Mouse (Mus musculus) MEL (cell line): ENCODE measurements at regions not wholly inside any gene's neighbourhood (a gene's known extent, or its start where the extent isn't known, plus 50 kb on each side); places are given as distances from the start of the nearest gene placed in this dataset.

Source experiments
- DNase-seq: peaks from one replicate; pipeline ENCODE4 v3.0.0; 2011; ENCODE audit warnings: low read depth, low spot score
- H3K27ac ChIP-seq: 2 replicates; pipeline ENCODE4 v1.5.1; 2012; ENCODE audit warnings: low read depth, mild to moderate bottlenecking, control low read depth, low read length, moderate library complexity; ENCODE audit not compliant: control insufficient read depth
- H3K27me3 ChIP-seq, 2 experiments: fragments of 150-350 bp in 1 of 2; sonication (generic) in 1 of 2; 2 replicates each; pipeline ENCODE4 v1.6.1; 2012; ENCODE audit warnings: low read length in 2 of 2, mild to moderate bottlenecking in 2 of 2, improper control_type of control experiment in 1 of 2, moderate library complexity in 1 of 2; ENCODE audit not compliant: insufficient read depth in 2 of 2, control insufficient read depth in 1 of 2
- H3K36me3 ChIP-seq, 2 experiments: 2 replicates each; pipeline ENCODE4 v1.6.1; 2012 to 2014; ENCODE audit warnings: low read length in 2 of 2, improper control_type of control experiment in 1 of 2, inconsistent platforms in 1 of 2, mild to moderate bottlenecking in 1 of 2; ENCODE audit not compliant: insufficient read depth in 2 of 2, control insufficient read depth in 1 of 2
- H3K4me1 ChIP-seq, 2 experiments: fragments of 150-350 bp in 1 of 2; sonication (generic) in 1 of 2; 2 replicates each; pipeline ENCODE4 v1.6.1; 2012; ENCODE audit warnings: low read length in 2 of 2, improper control_type of control experiment in 1 of 2, mild to moderate bottlenecking in 1 of 2; ENCODE audit not compliant: insufficient read depth in 2 of 2, control insufficient read depth in 1 of 2
- H3K4me3 ChIP-seq, 2 experiments: fragments of 150-350 bp in 1 of 2; sonication (generic) in 1 of 2; 2 replicates each; pipeline ENCODE4 v1.5.1; 2012; ENCODE audit warnings: low read depth in 2 of 2, low read length in 2 of 2, mild to moderate bottlenecking in 2 of 2, moderate library complexity in 2 of 2, control low read depth in 1 of 2, improper control_type of control experiment in 1 of 2; ENCODE audit not compliant: control insufficient read depth in 1 of 2, insufficient read depth in 1 of 2
- H3K79me2 ChIP-seq: 2 replicates; pipeline ENCODE4 v1.6.1; 2012; ENCODE audit warnings: mild to moderate bottlenecking, low read length, moderate library complexity; ENCODE audit not compliant: control insufficient read depth, poor library complexity, insufficient read depth
- H3K9ac ChIP-seq: 2 replicates; pipeline ENCODE4 v1.6.1; 2012; ENCODE audit warnings: low read depth, mild to moderate bottlenecking, control low read depth, low read length, moderate library complexity; ENCODE audit not compliant: control insufficient read depth, poor library complexity, severe bottlenecking
- H3K9me3 ChIP-seq: fragments of 150-350 bp; sonication (generic); replicated peaks from 2 replicates; pipeline ENCODE4 v1.6.1; 2012; ENCODE audit warnings: mild to moderate bottlenecking, low read length, improper control_type of control experiment, moderate library complexity; ENCODE audit not compliant: insufficient read depth
- CHD1 ChIP-seq: IDR thresholded peaks from 2 replicates; pipeline ENCODE4 v1.6.1; 2012; ENCODE audit warnings: low read depth, mild to moderate bottlenecking, inconsistent platforms, low read length, improper control_type of control experiment
- ETS1 ChIP-seq: IDR thresholded peaks from 2 replicates; pipeline ENCODE4 v1.6.1; 2012; ENCODE audit warnings: low read depth, mild to moderate bottlenecking, inconsistent platforms, low read length, improper control_type of control experiment, moderate library complexity
- GABPA ChIP-seq: IDR thresholded peaks from 2 replicates; pipeline ENCODE4 v1.6.1; 2012; ENCODE audit warnings: low read depth, mild to moderate bottlenecking, inconsistent platforms, low read length, improper control_type of control experiment, moderate library complexity
- KAT2A ChIP-seq: conservative IDR thresholded peaks from 2 replicates; pipeline ENCODE4 v1.6.1; 2012; ENCODE audit warnings: low read depth, low read length, improper control_type of control experiment, inconsistent platforms
- MEF2A ChIP-seq: IDR thresholded peaks from 2 replicates; pipeline ENCODE4 v1.6.1; 2014; ENCODE audit warnings: low read depth, mild to moderate bottlenecking, inconsistent platforms, low read length, improper control_type of control experiment; ENCODE audit not compliant: poor library complexity, insufficient replicate concordance, severe bottlenecking; ENCODE audit errors: extremely low read depth
- MXI1 ChIP-seq: IDR thresholded peaks from 2 replicates; pipeline ENCODE4 v1.6.1; 2011; ENCODE audit warnings: mild to moderate bottlenecking, low read depth, low read length, improper control_type of control experiment
- MYB ChIP-seq: IDR thresholded peaks from 2 replicates; pipeline ENCODE4 v1.6.1; 2011; ENCODE audit warnings: mild to moderate bottlenecking, low read depth, low read length, improper control_type of control experiment
- NELFE ChIP-seq: IDR thresholded peaks from 2 replicates; pipeline ENCODE4 v1.6.1; 2011; ENCODE audit warnings: low read depth, low read length, improper control_type of control experiment
- NRF1 ChIP-seq: IDR thresholded peaks from 2 replicates; pipeline ENCODE4 v1.6.1; 2014; ENCODE audit warnings: low read depth, mild to moderate bottlenecking, inconsistent platforms, low read length, improper control_type of control experiment, moderate library complexity; ENCODE audit not compliant: poor library complexity, insufficient read depth, severe bottlenecking
- POLR2A ChIP-seq, 2 experiments: IDR thresholded peaks; 2 replicates each; pipeline ENCODE4 v1.6.1; 2011 to 2012; ENCODE audit warnings: low read length in 2 of 2, mild to moderate bottlenecking in 2 of 2, control low read depth in 1 of 2, improper control_type of control experiment in 1 of 2, low read depth in 1 of 2, moderate library complexity in 1 of 2; ENCODE audit not compliant: control insufficient read depth in 1 of 2, insufficient read depth in 1 of 2, poor library complexity in 1 of 2
- POLR2AphosphoS2 ChIP-seq: IDR thresholded peaks from 2 replicates; pipeline ENCODE4 v1.6.1; 2011; ENCODE audit warnings: low read length, improper control_type of control experiment
- RCOR1 ChIP-seq: IDR thresholded peaks from 2 replicates; pipeline ENCODE4 v1.6.1; 2012; ENCODE audit warnings: low read depth, mild to moderate bottlenecking, inconsistent platforms, low read length, improper control_type of control experiment
- TBP ChIP-seq: IDR thresholded peaks from 2 replicates; pipeline ENCODE4 v1.8.0; 2011; ENCODE audit warnings: low read depth, low read length, improper control_type of control experiment
- ZNF384 ChIP-seq: IDR thresholded peaks from 2 replicates; pipeline ENCODE4 v1.6.1; 2012; ENCODE audit warnings: low read depth, mild to moderate bottlenecking, inconsistent platforms, low read length, improper control_type of control experiment

DNA sequence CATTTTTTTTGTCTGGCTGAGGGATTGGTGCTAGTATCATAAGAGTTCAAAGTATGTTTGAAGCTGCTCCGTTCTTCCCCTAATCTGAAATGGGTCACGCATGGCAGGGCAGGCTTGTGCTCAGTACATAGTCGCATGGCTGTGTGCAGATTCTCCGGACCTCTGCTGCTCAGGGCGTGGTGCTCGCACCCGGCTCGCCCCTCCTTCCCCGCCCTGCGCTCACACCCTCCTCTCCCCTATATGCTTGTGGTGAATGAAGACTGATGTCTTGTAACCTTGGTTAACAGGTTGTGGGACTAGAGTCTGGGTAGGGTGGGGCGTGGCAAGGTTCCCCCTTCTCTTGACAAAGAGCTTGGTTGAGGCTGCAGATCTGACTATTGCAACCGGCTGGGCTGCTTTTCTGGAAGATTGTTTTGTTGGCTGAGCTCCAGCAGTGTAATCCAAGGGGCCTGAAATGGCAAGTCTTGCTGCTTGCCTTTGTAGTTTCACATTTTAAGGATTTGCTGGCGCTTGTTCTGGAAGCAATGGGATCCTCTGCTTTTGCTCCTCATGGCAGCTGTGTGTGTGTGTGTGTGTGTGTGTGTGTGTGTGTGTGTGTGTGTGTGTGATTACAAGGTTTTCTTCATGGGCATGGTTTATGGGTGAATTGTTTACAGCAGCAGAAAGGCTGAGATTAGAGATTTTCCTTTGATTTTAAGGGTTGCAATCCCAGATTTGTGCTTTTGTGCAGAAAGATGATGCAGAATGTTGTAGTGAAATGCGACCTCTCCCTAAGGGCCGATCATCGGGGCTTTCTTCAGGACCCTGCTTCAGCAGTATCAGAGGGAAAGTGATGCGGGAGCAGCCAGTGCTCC is 74.4 kb upstream of the Gm9887 start:
- Histone ChIP-seq H3K9me3 (no peaks in the 10 kb centered on the region), H3K27ac (no peak overlapping the region), H3K4me1 (peaks cover 4 to 21% of the 10 kb centered on the region in 2 experiments; a peak in 3 of 4 replicates), H3K9ac (no peak overlapping the region), H3K27me3 (peaks cover 2 to 13% of the 10 kb centered on the region in 2 experiments; a peak in 3 of 4 replicates), H3K4me3 (peak overlapping the region; percentile 39 to 56), H3K79me2 (no peaks in the 10 kb centered on the region), H3K36me3 (peaks cover 0 to 5% of the 10 kb centered on the region in 2 experiments; a peak in 1 of 4 replicates)
- DNase-seq: peak; percentile 71
- TF ChIP-seq RCOR1: 0 out of 2 replicates have a peak, but pooled peaks have one; percentile 11
- no peak for TF ChIP-seq NELFE

DNA sequence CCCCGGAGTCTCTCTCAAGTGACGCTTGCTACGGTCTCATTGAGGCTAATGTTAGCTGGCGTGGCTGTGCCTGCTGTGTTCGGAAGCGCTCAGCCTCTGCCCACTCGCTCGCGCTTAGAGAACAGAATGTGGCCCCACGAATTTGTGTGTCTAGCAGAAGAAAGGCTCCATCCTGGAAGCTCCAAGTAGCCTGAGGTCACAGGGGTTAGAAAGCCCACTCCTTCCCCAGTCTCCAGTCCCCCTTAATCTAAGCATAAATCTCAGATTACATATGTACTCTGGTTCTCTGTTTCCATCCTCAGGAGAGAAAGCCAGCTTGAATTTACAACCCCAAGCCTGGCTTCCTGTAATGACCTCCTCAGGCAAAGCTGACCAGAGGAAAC is 73.8 kb upstream of the Gm9887 start:
- peaks cover 2 to 8% of the 10 kb centered on the region in 2 experiments; a peak in 3 of 4 replicates for H3K27me3 ChIP-seq
- no peak for TF ChIP-seq CHD1
- TF ChIP-seq NRF1: no peak
- TF ChIP-seq NELFE: no peak
- no peak for TF ChIP-seq KAT2A
- TF ChIP-seq POLR2A (IDR thresholded peaks at IDR 0.05; ENCODE audit: control insufficient read depth in 1 of 2, insufficient read depth in 1 of 2, low read depth in 1 of 2, low read length in 2 of 2, poor library complexity in 1 of 2): no peak
- TF ChIP-seq MXI1: no peak
- TF ChIP-seq ZNF384: no peak
- TF ChIP-seq MEF2A: no peak
- TF ChIP-seq MYB: no peak
- no peak for TF ChIP-seq GABPA
- TF ChIP-seq POLR2AphosphoS2: no peak
- no peak for TF ChIP-seq TBP
- TF ChIP-seq ETS1: no peak
- no peak overlapping the region for H3K27ac ChIP-seq
- H3K9ac ChIP-seq: no peak overlapping the region
- no peaks in the 10 kb centered on the region for H3K79me2 ChIP-seq
- H3K36me3 ChIP-seq: peaks cover 0 to 5% of the 10 kb centered on the region in 2 experiments; a peak in 1 of 4 replicates
- no peak overlapping the region for H3K4me3 ChIP-seq
- H3K4me1 ChIP-seq: peaks cover 4 to 21% of the 10 kb centered on the region in 2 experiments; a peak in 3 of 4 replicates
- no peaks in the 10 kb centered on the region for H3K9me3 ChIP-seq
- DNase-seq: no peak
